Mouse (Mus musculus): ENCODE measurements at regions not wholly inside any gene's neighbourhood (a gene's known extent, or its start where the extent isn't known, plus 50 kb on each side); places are given as distances from the start of the nearest gene placed in this dataset.

GRCm38 (mm10) chr15:36427334-36427733 is 580.2 kb downstream of the Zfp706 start:
- Histone ChIP-seq H3K4me2 (ENCODE audit: low read depth, low read length, poor library complexity, severe bottlenecking) (no peak overlapping the region), H3K9me3 (ENCODE audit: low read length) (no peaks in the 10 kb centered on the region), H3K36me3 (ENCODE audit: insufficient read depth, low read length) (no peaks in the 10 kb centered on the region), H3K27ac (ENCODE audit: low read depth, low read length) (no peak overlapping the region; the same call in 1 of the 2 replicates), H3K4me3 (ENCODE audit: low read depth, low read length) (no peak overlapping the region), H3K4me1 (ENCODE audit: insufficient read depth, low read length) (no peaks in the 10 kb centered on the region), H3K9ac (replicated peaks; ENCODE audit: low read length, poor library complexity, severe bottlenecking) (no peak overlapping the region), H3K27me3 (ENCODE audit: insufficient read depth, low read length) (no peaks in the 10 kb centered on the region)
- no peak for TF ChIP-seq CTCF (IDR thresholded peaks at IDR 0.05)
- WGBS = 37% methylated on average over 4 of the region's 4 CpGs
- DNase-seq (ENCODE audit: low spot score) (no peak), ATAC-seq (ENCODE audit: low FRiP score) (no peak)

GRCm38 (mm10) chr15:36425902-36426301 is 581.7 kb downstream of the Zfp706 start:
- ATAC-seq (ENCODE audit: low FRiP score) = no peak
- H3K27me3 ChIP-seq (ENCODE audit: insufficient read depth, low read length) = no peaks in the 10 kb centered on the region

GRCm38 (mm10) chr15:36424047-36424446 is 583.5 kb downstream of the Zfp706 start:
- Histone ChIP-seq H3K9me3 (ENCODE audit: low read length) (no peaks in the 10 kb centered on the region), H3K4me1 (ENCODE audit: insufficient read depth, low read length) (no peaks in the 10 kb centered on the region), H3K9ac (replicated peaks; ENCODE audit: low read length, poor library complexity, severe bottlenecking) (no peak overlapping the region), H3K4me3 (ENCODE audit: low read depth, low read length) (no peak overlapping the region), H3K27me3 (ENCODE audit: insufficient read depth, low read length) (no peaks in the 10 kb centered on the region), H3K36me3 (ENCODE audit: insufficient read depth, low read length) (no peaks in the 10 kb centered on the region), H3K27ac (ENCODE audit: low read depth, low read length) (no peak overlapping the region), H3K4me2 (ENCODE audit: low read depth, low read length, poor library complexity, severe bottlenecking) (no peak overlapping the region)
- TF ChIP-seq CTCF (IDR thresholded peaks at IDR 0.05) = no peak
- ATAC-seq (ENCODE audit: low FRiP score) = no peak
- WGBS = 85% methylated on average over 8 of the region's 8 CpGs
- no peak for DNase-seq (ENCODE audit: low spot score)

More at GRCm38 (mm10) chr15:36425902-36426301, 581.7 kb downstream of the Zfp706 start:
- Histone ChIP-seq H3K4me1 (ENCODE audit: insufficient read depth, low read length) (no peaks in the 10 kb centered on the region), H3K4me3 (ENCODE audit: low read depth, low read length) (no peak overlapping the region), H3K9me3 (ENCODE audit: low read length) (no peaks in the 10 kb centered on the region), H3K27ac (ENCODE audit: low read depth, low read length) (no peak overlapping the region), H3K9ac (replicated peaks; ENCODE audit: low read length, poor library complexity, severe bottlenecking) (no peak overlapping the region), H3K4me2 (ENCODE audit: low read depth, low read length, poor library complexity, severe bottlenecking) (no peak overlapping the region), H3K36me3 (ENCODE audit: insufficient read depth, low read length) (no peaks in the 10 kb centered on the region)
- WGBS = 86% methylated on average over 8 of the region's 8 CpGs
- peak; percentile 21 for DNase-seq (ENCODE audit: low spot score)
- TF ChIP-seq CTCF (IDR thresholded peaks at IDR 0.05) = no peak

- Histone ChIP-seq H3K36me3 (ENCODE audit: insufficient read depth, low read length) (no peaks in the 10 kb centered on the region), H3K27me3 (ENCODE audit: insufficient read depth, low read length) (no peaks in the 10 kb centered on the region), H3K9me3 (ENCODE audit: low read length) (no peaks in the 10 kb centered on the region), H3K27ac (ENCODE audit: low read depth, low read length) (no peak overlapping the region), H3K4me2 (ENCODE audit: low read depth, low read length, poor library complexity, severe bottlenecking) (no peak overlapping the region), H3K4me3 (ENCODE audit: low read depth, low read length) (no peak overlapping the region), H3K9ac (replicated peaks; ENCODE audit: low read length, poor library complexity, severe bottlenecking) (no peak overlapping the region), H3K4me1 (ENCODE audit: insufficient read depth, low read length) (no peaks in the 10 kb centered on the region)
- DNase-seq (ENCODE audit: low spot score) (no peak), ATAC-seq (ENCODE audit: low FRiP score) (no peak)
- 90% methylated on average over 3 of the region's 3 CpGs for WGBS
- no peak for TF ChIP-seq CTCF (IDR thresholded peaks at IDR 0.05)
These were observed 584.8 kb downstream of the Zfp706 start for GRCm38 (mm10) chr15:36422781-36423180.

- ATAC-seq (ENCODE audit: low FRiP score) = no peak
- Histone ChIP-seq H3K27me3 (ENCODE audit: insufficient read depth, low read length) (no peaks in the 10 kb centered on the region), H3K4me3 (ENCODE audit: low read depth, low read length) (no peak overlapping the region), H3K27ac (ENCODE audit: low read depth, low read length) (no peak overlapping the region), H3K36me3 (ENCODE audit: insufficient read depth, low read length) (no peaks in the 10 kb centered on the region), H3K9ac (replicated peaks; ENCODE audit: low read length, poor library complexity, severe bottlenecking) (no peak overlapping the region), H3K9me3 (ENCODE audit: low read length) (no peaks in the 10 kb centered on the region), H3K4me2 (ENCODE audit: low read depth, low read length, poor library complexity, severe bottlenecking) (no peak overlapping the region), H3K4me1 (ENCODE audit: insufficient read depth, low read length) (no peaks in the 10 kb centered on the region)
- DNase-seq (ENCODE audit: low spot score) = no peak
- 83% methylated on average over 7 of the region's 7 CpGs for WGBS
- no peak for TF ChIP-seq CTCF (IDR thresholded peaks at IDR 0.05)
These were observed 587.6 kb downstream of the Zfp706 start for GRCm38 (mm10) chr15:36419943-36420480.

- H3K4me3 ChIP-seq (ENCODE audit: low read depth, low read length) = no peak overlapping the region
- 68% methylated on average over 3 of the region's 3 CpGs for WGBS
- DNase-seq (ENCODE audit: low spot score) = no peak
- H3K9ac ChIP-seq (replicated peaks; ENCODE audit: low read length, poor library complexity, severe bottlenecking) = no peak overlapping the region
- H3K36me3 ChIP-seq (ENCODE audit: insufficient read depth, low read length) = no peaks in the 10 kb centered on the region
- no peak overlapping the region for H3K27ac ChIP-seq (ENCODE audit: low read depth, low read length)
- no peaks in the 10 kb centered on the region for H3K9me3 ChIP-seq (ENCODE audit: low read length)
- TF ChIP-seq CTCF (IDR thresholded peaks at IDR 0.05) = no peak
- H3K4me1 ChIP-seq (ENCODE audit: insufficient read depth, low read length) = no peaks in the 10 kb centered on the region
- H3K4me2 ChIP-seq (ENCODE audit: low read depth, low read length, poor library complexity, severe bottlenecking) = no peak overlapping the region
- no peak for ATAC-seq (ENCODE audit: low FRiP score)
- no peaks in the 10 kb centered on the region for H3K27me3 ChIP-seq (ENCODE audit: insufficient read depth, low read length)
These were observed 590.1 kb downstream of the Zfp706 start for GRCm38 (mm10) chr15:36417426-36417825.

Data from midbrain, postnatal 0 days (tissue).